Comparison of ENCODE assay signal across 8 mouse cellular contexts in genomic region chr19:59198161-59198560, GRCm38 (mm10). TPM values are rescaled to one million over a fixed set of nuclear protein-coding genes. Genes with fewer than 3 reads are reported as not detected.
DNase-seq lines count a peak whose midpoint lies in the region; TF ChIP-seq lines count a peak whose summit lies in the region.

No protein-coding gene starts in this region.

- H3K27ac ChIP-seq in embryonic fibroblast, embryonic 13.5 days (ENCODE audit: insufficient read depth, low read length) = no peak overlapping the region

- DNase-seq in cerebellum, adult 9-11 months = peak; percentile 4
- DNase-seq in cerebellum, adult 8-10 months = no peak
- DNase-seq in ovary, postnatal 10 days (ENCODE audit: low spot score) = peak; percentile 18
- no peak for DNase-seq in ovary, adult 18-20 months (ENCODE audit: low spot score)
- peak; percentile 13 for DNase-seq in layer of hippocampus, adult 9-10 months (ENCODE audit: low spot score)
- peak; percentile 30 to 54 for DNase-seq in natural killer cell, adult 2 months (ENCODE audit: low spot score in 2 of 2)
- peak; percentile 74 for DNase-seq in thymus, postnatal 14 days

- no peaks in the 10 kb centered on the region for H3K4me1 ChIP-seq in embryonic fibroblast, embryonic 13.5 days (ENCODE audit: control insufficient read depth, insufficient read depth, low read length)

- H3K4me3 ChIP-seq in embryonic fibroblast, embryonic 13.5 days (ENCODE audit: insufficient read depth, low read length) = no peak overlapping the region

- no peak for TF ChIP-seq POLR2A in embryonic fibroblast, embryonic 13.5 days (IDR thresholded peaks at IDR 0.05; ENCODE audit: low read depth, low read length)

- peak; percentile 83 for TF ChIP-seq CTCF in embryonic fibroblast, embryonic 13.5 days (IDR thresholded peaks at IDR 0.05; ENCODE audit: borderline replicate concordance, insufficient read depth, low read length)

RNA-seq across cellular contexts. Expression of gene Kcnk18, which starts 20.9 kb away (rescaled TPM):
- not detected in 2 replicates for polyA plus RNA-seq in embryonic fibroblast, embryonic 13.5 days (2011; ENCODE audit: insufficient read length, low read depth, missing spikeins)

RNA-seq across cellular contexts. Expression of gene Vax1, which starts 28.3 kb away (rescaled TPM):
- polyA plus RNA-seq in embryonic fibroblast, embryonic 13.5 days (2011; ENCODE audit: insufficient read length, low read depth, missing spikeins) = not detected in 2 replicates

Comparison
In these comparisons a context has a peak if more than half of its experiments do, and no peak if none do; other contexts are left out.
1. DNase-seq: peak in cerebellum, adult 9-11 months (single experiment), ovary, postnatal 10 days (single experiment), layer of hippocampus, adult 9-10 months (single experiment), natural killer cell, adult 2 months (2 of 2) and thymus, postnatal 14 days (single experiment); none in cerebellum, adult 8-10 months (single experiment) and ovary, adult 18-20 months (single experiment).